Mouse (Mus musculus): ENCODE results near the gene Trpm6. TPM values are rescaled to one million over a fixed set of nuclear protein-coding genes. Genes with fewer than 3 reads are reported as not detected.

Gene Trpm6
- total and polyA plus RNA-seq, 2 experiments from 2014 or later: 0.26 to 0.31 TPM

DNA sequence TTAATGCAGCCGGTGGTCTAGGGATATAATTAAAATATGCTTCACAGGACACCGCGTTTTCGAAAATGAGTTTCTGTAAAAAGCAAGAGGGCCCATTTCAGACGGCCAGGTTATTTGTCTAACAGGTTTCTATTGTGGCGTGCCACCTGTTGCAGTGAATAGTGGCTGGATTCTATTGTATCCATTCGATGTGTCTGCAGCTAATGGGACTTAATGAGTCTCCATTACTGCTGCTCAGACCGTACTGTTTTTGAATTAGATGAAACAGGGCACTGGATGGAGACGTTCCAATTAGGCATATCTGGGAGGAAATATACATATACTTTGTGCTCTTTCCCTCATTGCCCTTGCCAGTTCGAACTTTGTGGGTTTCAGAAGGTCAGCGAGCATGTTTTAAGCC, 92.8 kb downstream of the Trpm6 start:
- 81% methylated on average over 11 of the region's 11 CpGs for WGBS
- H3K9me3 ChIP-seq (ENCODE audit: low read length): no peaks in the 10 kb centered on the region
- H3K4me1 ChIP-seq (ENCODE audit: insufficient read depth, low read length): no peaks in the 10 kb centered on the region
- no peak for TF ChIP-seq CTCF (IDR thresholded peaks at IDR 0.05; ENCODE audit: low read depth)
- no peaks in the 10 kb centered on the region for H3K36me3 ChIP-seq (ENCODE audit: insufficient read depth, low read length)
- no peak overlapping the region for H3K9ac ChIP-seq (replicated peaks; ENCODE audit: low read length)
- no peaks in the 10 kb centered on the region for H3K27me3 ChIP-seq (ENCODE audit: insufficient read depth, low read length)
- DNase-seq (ENCODE audit: low spot score): peak; percentile 4
- H3K27ac ChIP-seq: no peak overlapping the region
- no peak overlapping the region for H3K4me2 ChIP-seq (ENCODE audit: low read depth, low read length)
- no peak for ATAC-seq
- H3K4me3 ChIP-seq (ENCODE audit: low read length): no peak overlapping the region

DNA sequence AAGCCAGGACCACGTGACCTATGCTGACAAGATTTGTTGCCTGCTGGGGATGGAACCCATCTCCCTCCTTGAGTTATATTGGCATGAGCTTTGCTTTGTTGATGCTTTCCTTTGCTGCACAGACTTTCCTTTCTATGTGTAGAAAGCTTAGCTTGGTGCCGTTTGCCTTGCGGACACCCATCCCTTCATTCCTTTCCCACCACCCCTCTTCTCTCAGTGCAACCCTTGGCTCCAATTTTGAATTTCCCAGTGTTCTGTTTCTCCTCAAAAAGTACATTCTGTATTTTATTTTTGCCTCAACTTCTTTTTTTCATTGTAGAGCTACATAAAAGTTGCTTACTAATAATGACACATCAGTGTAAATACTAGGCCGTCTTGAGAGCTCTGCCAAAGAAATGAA, 96.6 kb downstream of the Trpm6 start:
- H3K4me1 ChIP-seq (ENCODE audit: insufficient read depth, low read length): no peaks in the 10 kb centered on the region
- ATAC-seq (no peak), DNase-seq (ENCODE audit: low spot score) (no peak)
- no peak overlapping the region for H3K27ac ChIP-seq
- no peaks in the 10 kb centered on the region for H3K27me3 ChIP-seq (ENCODE audit: insufficient read depth, low read length)
- no peak overlapping the region for H3K4me3 ChIP-seq (ENCODE audit: low read length)
- no peaks in the 10 kb centered on the region for H3K9me3 ChIP-seq (ENCODE audit: low read length)
- H3K4me2 ChIP-seq (ENCODE audit: low read depth, low read length): no peak overlapping the region
- H3K9ac ChIP-seq (replicated peaks; ENCODE audit: low read length): no peak overlapping the region
- H3K36me3 ChIP-seq (ENCODE audit: insufficient read depth, low read length): no peaks in the 10 kb centered on the region
- no peak for TF ChIP-seq CTCF (IDR thresholded peaks at IDR 0.05; ENCODE audit: low read depth)
- whole genome bisulfite sequencing: 97% methylated on average over 4 of the region's 4 CpGs

DNA sequence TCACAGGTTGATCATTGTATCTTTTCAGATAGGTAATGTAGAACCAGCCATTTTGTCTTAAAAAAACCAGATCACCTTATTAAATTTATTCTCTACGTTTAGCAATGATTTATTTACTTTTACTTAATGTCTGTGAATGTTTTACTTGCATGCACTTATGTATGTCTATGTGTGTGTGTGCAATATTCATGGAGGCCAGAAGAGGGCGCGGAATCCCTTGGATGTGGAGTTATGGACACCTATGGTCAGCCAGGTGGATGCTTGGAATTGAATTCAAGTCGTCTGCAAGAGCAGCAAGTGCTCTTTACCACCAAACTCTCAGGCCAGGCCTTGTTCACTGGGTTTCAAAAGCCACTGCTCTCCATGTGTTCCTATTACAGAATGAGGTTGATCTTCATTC, 118.5 kb downstream of the Trpm6 start:
- Histone ChIP-seq H3K4me2 (ENCODE audit: low read depth, low read length) (no peak overlapping the region), H3K9me3 (ENCODE audit: low read length) (no peaks in the 10 kb centered on the region), H3K4me1 (ENCODE audit: insufficient read depth, low read length) (no peaks in the 10 kb centered on the region), H3K27me3 (ENCODE audit: insufficient read depth, low read length) (no peaks in the 10 kb centered on the region), H3K36me3 (ENCODE audit: insufficient read depth, low read length) (no peaks in the 10 kb centered on the region), H3K4me3 (ENCODE audit: low read length) (no peak overlapping the region), H3K9ac (replicated peaks; ENCODE audit: low read length) (no peak overlapping the region), H3K27ac (no peak overlapping the region)
- DNase-seq (ENCODE audit: low spot score) (no peak), ATAC-seq (no peak)
- WGBS: 65% methylated on average over 4 of the region's 4 CpGs
- peak; percentile 27; the same call in 1 of the 2 replicates for TF ChIP-seq CTCF (IDR thresholded peaks at IDR 0.05; ENCODE audit: low read depth)

DNA sequence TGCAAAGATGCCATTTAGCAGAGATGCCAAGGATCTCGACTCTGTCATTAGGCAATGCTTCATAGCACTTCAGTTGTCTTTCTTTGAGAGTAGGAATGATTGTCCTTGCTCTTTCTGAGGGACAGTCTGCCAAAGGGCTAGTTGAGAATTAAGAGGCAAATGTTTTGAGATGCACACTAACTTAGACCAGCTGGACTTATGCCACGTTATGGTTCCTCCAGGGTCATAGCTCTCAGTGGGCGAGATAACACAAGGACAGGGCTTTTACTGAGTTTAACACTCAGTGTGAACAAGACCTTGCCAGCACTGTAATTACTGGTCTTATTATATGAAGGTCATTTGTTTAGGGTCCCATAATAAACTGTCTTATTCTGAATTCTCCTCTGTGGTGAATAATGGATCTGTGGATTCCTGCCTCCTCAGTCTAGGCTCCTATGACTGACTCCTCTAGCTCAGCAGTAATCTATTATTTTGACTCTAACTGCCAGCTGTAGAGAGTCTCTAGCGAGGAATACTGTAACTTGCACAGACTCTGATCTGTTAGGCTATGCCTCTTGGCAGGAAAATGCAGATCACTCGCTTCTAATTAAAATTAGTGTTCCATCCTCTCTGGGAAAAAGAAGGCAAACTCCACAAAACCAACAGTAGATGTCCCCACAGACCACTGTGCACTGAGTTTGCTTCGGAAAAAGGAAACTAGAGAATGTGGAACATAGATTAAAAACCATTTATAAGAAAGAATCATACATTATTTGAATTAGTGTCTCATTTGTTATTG, 123.2 kb downstream of the Trpm6 start:
- TF ChIP-seq CTCF (IDR thresholded peaks at IDR 0.05; ENCODE audit: low read depth): peak; percentile 85
- no peak overlapping the region for H3K4me2 ChIP-seq (ENCODE audit: low read depth, low read length)
- H3K36me3 ChIP-seq (ENCODE audit: insufficient read depth, low read length): no peaks in the 10 kb centered on the region
- no peaks in the 10 kb centered on the region for H3K9me3 ChIP-seq (ENCODE audit: low read length)
- DNase-seq (ENCODE audit: low spot score): peak; percentile 89
- H3K9ac ChIP-seq (replicated peaks; ENCODE audit: low read length): no peak overlapping the region
- no peaks in the 10 kb centered on the region for H3K27me3 ChIP-seq (ENCODE audit: insufficient read depth, low read length)
- ATAC-seq: peak; percentile 82
- no peak overlapping the region for H3K4me3 ChIP-seq (ENCODE audit: low read length)
- peaks cover 9% of the 10 kb centered on the region; the same call in 1 of the 2 replicates for H3K4me1 ChIP-seq (ENCODE audit: insufficient read depth, low read length)
- WGBS: 21% methylated on average over 6 of the region's 6 CpGs
- H3K27ac ChIP-seq: peak overlapping the region; percentile 65; the same call in 1 of the 2 replicates

DNA sequence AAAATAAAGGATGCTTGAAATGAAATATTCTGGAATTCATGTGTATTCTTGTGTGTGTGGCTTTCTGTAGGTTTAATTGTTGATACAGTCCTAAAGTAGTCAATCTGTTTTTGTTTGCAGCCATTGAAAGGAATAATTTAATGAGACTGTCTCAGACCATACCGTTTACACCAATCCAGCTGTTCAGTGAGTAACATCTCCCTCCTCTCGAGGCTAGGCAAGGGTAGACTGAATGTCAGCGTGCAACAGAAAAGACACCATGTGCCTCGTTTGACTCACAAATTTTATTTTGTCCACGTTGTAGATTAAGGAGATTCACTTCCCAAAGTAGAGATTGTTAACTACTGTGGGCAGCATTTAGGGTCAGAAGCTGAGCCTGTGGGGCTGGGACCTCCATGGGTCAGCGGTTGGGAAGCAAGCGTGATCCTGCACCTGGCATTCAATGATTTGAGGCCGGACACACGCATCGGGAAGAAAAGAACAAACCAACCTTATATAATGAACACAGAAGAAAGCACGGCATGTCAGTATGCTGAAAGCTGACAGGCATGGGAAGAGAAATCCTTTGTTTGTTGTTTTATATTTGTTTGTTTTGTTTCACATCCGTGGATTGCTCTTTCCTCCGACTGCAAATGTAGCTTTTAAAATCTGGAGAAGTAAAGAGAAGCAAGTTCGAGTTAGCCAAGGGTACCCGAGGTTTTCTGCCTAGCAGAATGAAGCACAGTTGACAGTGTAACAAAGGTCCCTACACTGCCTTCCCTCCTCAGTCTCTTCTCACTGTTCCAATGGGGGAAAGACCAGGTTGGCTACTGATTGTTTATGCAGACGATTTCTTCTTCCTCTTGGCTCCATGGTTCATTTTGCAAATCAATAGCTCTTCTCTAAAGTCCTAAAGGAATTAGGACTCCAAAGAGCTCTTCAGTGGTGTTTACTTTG, 124.2 kb downstream of the Trpm6 start:
- H3K9ac ChIP-seq (replicated peaks; ENCODE audit: low read length): peak overlapping the region; percentile 35
- H3K4me3 ChIP-seq (ENCODE audit: low read length): no peak overlapping the region
- no peaks in the 10 kb centered on the region for H3K27me3 ChIP-seq (ENCODE audit: insufficient read depth, low read length)
- TF ChIP-seq CTCF (IDR thresholded peaks at IDR 0.05; ENCODE audit: low read depth): no peak
- DNase-seq (ENCODE audit: low spot score) (peak; percentile 25), ATAC-seq (no peak)
- H3K4me2 ChIP-seq (ENCODE audit: low read depth, low read length): peak overlapping the region; percentile 40
- H3K27ac ChIP-seq: peak overlapping the region; percentile 66
- H3K9me3 ChIP-seq (ENCODE audit: low read length): no peaks in the 10 kb centered on the region
- 8% methylated on average over 16 of the region's 16 CpGs for WGBS
- H3K4me1 ChIP-seq (ENCODE audit: insufficient read depth, low read length): peaks cover 9% of the 10 kb centered on the region; the same call in 1 of the 2 replicates
- no peaks in the 10 kb centered on the region for H3K36me3 ChIP-seq (ENCODE audit: insufficient read depth, low read length)

DNA sequence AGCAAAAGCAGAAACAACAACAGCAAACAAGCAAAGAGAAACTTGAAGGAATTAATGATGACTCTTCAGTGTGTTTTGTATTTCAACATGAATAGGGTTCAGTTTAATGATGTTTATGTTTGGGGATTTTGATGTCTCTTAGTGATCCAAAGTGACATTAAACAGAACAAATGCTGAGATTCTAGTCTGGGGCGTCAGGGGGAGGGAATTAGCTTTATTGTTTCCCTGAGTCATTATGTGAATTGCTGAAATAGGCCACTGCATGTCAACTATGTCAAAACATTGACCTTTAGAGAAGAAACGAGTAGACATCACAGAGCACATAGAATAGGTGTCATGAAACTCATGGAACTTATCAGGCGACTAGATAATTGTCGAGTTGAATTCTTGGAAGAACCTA, 129.5 kb downstream of the Trpm6 start:
- H3K9me3 ChIP-seq (ENCODE audit: low read length): no peaks in the 10 kb centered on the region
- ATAC-seq (no peak), DNase-seq (ENCODE audit: low spot score) (no peak)
- 0 out of 2 replicates have a peak, but pooled peaks cover 2% of the 10 kb centered on the region for H3K4me1 ChIP-seq (ENCODE audit: insufficient read depth, low read length)
- H3K27ac ChIP-seq: no peak overlapping the region
- no peak for TF ChIP-seq CTCF (IDR thresholded peaks at IDR 0.05; ENCODE audit: low read depth)
- WGBS: 68% methylated on average over 4 of the region's 4 CpGs
- no peak overlapping the region for H3K4me2 ChIP-seq (ENCODE audit: low read depth, low read length)
- H3K36me3 ChIP-seq (ENCODE audit: insufficient read depth, low read length): no peaks in the 10 kb centered on the region
- H3K9ac ChIP-seq (replicated peaks; ENCODE audit: low read length): no peak overlapping the region
- H3K4me3 ChIP-seq (ENCODE audit: low read length): no peak overlapping the region
- H3K27me3 ChIP-seq (ENCODE audit: insufficient read depth, low read length): no peaks in the 10 kb centered on the region

All from hindbrain, postnatal 0 days (tissue).